Mouse (Mus musculus) midbrain, embryonic 14.5 days (tissue): ENCODE measurements around the gene BC051142. TPM values are rescaled to one million over a fixed set of nuclear protein-coding genes. Genes with fewer than 3 reads are reported as not detected.

Experiments used
- ATAC-seq: fragments of 200-750 bp; cut with Nextera tagmentation; 2 replicates; pipeline ENCODE4 v1.8.0; 2017; ENCODE audit warnings: moderate number of reproducible peaks, moderate library complexity; ENCODE audit not compliant: low FRiP score, low TSS enrichment
- DNase-seq: peaks from one replicate; pipeline ENCODE4 v3.0.0-alpha.2; 2015
- H3K27ac ChIP-seq: fragments of 300-500 bp; sonication (generic); replicated peaks from 2 replicates; pipeline ENCODE4 v1.5.1; 2014; ENCODE audit warnings: mild to moderate bottlenecking, low read depth, low read length, moderate library complexity
- H3K27me3 ChIP-seq: fragments of 300-500 bp; sonication (generic); 2 replicates; pipeline ENCODE4 v1.6.1; 2014; ENCODE audit warnings: low read length, control low read depth, mixed read lengths; ENCODE audit not compliant: control insufficient read depth, insufficient read depth
- H3K36me3 ChIP-seq: fragments of 300-500 bp; sonication (generic); 2 replicates; pipeline ENCODE4 v1.6.1; 2014; ENCODE audit warnings: low read length, control low read depth; ENCODE audit not compliant: control insufficient read depth, insufficient read depth
- H3K4me1 ChIP-seq: fragments of 300-500 bp; sonication (generic); 2 replicates; pipeline ENCODE4 v1.6.1; 2014; ENCODE audit warnings: mild to moderate bottlenecking, antibody characterized with exemption, low read length, control low read depth; ENCODE audit not compliant: control insufficient read depth, insufficient read depth
- H3K4me2 ChIP-seq: fragments of 300-500 bp; sonication (generic); 2 replicates; pipeline ENCODE4 v1.6.1; 2014; ENCODE audit warnings: mild to moderate bottlenecking, low read length, moderate library complexity
- H3K4me3 ChIP-seq: fragments of 300-500 bp; sonication (generic); replicated peaks from 2 replicates; pipeline ENCODE4 v1.5.1; 2014; ENCODE audit warnings: low read depth, low read length
- H3K9ac ChIP-seq: fragments of 300-500 bp; sonication (generic); replicated peaks from 2 replicates; pipeline ENCODE4 v1.6.1; 2014; ENCODE audit warnings: mild to moderate bottlenecking, low read length, moderate library complexity
- H3K9me3 ChIP-seq: fragments of 300-500 bp; sonication (generic); 2 replicates; pipeline ENCODE4 v1.6.1; 2016; ENCODE audit warnings: low read length, control low read depth, mixed read lengths; ENCODE audit not compliant: control insufficient read depth
- WGBS: fragments of 180-500 bp; shearing (Covaris S2); extraction: QIAGEN DNeasy Blood & Tissue Kit; methylation state at CpG from one replicate; pipeline ENCODE4 v1.1.7; 2014; 5-methylcytosine and 5-hydroxymethylcytosine counted together
- polyA plus RNA-seq: library from polyadenylated mRNA; unstranded; fragments of >200 nt; fragmentation: Nextera tagmentation; extraction: Ambion mirVana; gene quantifications from 2 replicates; pipeline ENCODE4 v1.2.1, GENCODE M21; 2014

Gene BC051142
- polyA plus RNA-seq, result 5.8 and 6.2 TPM in 2 replicates

DNA sequence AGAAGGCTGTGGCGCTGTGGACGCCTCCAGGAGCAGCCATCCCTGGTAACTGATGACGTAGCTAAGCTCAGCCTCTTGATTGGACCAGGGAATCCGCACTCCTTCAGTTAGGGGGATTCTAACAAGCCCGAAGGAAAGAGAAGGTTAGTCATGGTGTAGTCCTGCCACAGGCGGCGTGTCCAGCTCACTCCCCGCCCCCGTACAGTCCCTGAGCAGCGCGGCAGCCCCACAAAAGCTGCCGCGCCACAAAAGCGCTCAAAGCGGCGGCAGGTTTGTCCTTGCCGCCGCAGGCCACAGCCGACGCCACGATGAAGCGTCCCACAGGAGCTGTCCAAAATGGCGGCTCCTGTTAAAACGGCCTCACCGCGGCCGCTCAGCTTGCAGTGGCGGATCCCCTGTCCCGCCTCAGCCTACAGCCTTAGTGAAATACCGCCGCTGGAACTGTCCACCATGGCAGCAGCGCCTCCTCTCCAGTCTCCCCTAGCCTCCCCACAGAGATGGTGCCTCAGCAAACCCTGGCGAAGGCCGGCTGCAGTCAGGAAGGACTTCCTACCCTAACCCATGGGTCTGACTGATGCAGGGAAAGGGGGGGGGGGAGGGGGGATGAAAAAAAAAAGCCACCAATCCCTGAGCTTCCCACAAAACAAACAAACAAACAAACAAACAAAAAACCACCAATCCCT is at the start of gene BC051142:
Gene BC051142 (plus strand): TSS at position 110 of the 683 bp plus-strand sequence.
- Histone ChIP-seq H3K4me3 (peak within 1 kb of the TSS; percentile 58), H3K36me3 (no peaks in the 10 kb centered on the region), H3K27me3 (no peaks in the 10 kb centered on the region), H3K4me1 (no peaks in the 10 kb centered on the region), H3K4me2 (peak within 1 kb of the TSS; percentile 65), H3K27ac (peak within 1 kb of the TSS; percentile 99), H3K9me3 (no peaks in the 10 kb centered on the region), H3K9ac (peak within 1 kb of the TSS; percentile 87)
- peak; percentile 93 for DNase-seq
- 4% methylated on average over 34 of the region's 34 CpGs for WGBS
- ATAC-seq, result peak; percentile 96

DNA sequence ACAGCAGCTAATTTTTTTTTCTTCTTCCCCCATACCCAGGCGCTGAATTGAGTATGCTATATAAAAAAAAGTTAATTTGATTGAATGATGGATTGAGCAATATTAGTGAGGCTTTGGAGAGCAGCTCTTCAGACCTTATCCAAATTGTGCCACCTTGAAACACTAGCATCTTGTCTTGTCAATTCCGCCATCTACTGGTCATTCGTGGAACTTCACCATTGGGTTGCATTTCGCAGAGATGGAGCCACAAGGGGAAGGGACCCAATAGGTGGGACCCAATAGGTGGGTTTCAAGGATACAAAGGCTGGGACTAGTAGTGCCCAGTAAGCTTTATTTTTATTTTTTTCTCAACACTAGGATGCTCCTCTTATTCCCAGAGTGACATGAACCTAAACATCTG is 49.2 kb upstream of the BC051142 start:
- WGBS, result 4% methylated on average over 4 of the region's 4 CpGs
- ATAC-seq, result no peak

DNA sequence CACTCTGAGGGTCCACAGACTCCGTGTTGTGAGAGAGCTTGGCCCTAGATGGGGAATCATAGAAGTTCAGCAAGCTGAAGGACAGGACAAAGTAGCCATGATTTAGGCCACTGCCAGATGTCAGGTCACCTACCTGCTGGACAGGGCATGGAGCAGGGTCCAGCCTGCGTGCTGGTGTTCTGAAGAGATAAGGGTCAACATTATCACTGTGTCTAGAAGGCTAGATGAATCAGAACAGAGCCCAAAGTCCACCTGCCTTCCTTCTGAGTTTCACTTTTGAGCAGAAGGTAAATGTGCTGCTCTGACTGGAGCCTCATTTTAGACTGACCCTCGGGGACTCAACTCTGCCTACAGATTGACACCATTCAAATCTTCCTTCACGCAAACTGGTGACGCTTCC is 44.1 kb upstream of the BC051142 start, which contains the start of gene Btnl2:
Gene Btnl2 (plus strand): TSS at position 284 of the 400 bp plus-strand sequence.
- ATAC-seq (no peak), DNase-seq (no peak)
- H3K36me3 ChIP-seq, result no peaks in the 10 kb centered on the region
- no peak within 1 kb of the TSS for H3K4me3 ChIP-seq
- WGBS, result 83% methylated on average over 5 of the region's 5 CpGs
- H3K9me3 ChIP-seq, result no peaks in the 10 kb centered on the region
- H3K27me3 ChIP-seq, result no peaks in the 10 kb centered on the region
- no peak within 1 kb of the TSS for H3K9ac ChIP-seq
- H3K27ac ChIP-seq, result no peak within 1 kb of the TSS
- no peak within 1 kb of the TSS for H3K4me2 ChIP-seq
- no peaks in the 10 kb centered on the region for H3K4me1 ChIP-seq

More for the DNA sequence above, 49.2 kb upstream of the BC051142 start:
- Histone ChIP-seq H3K9me3 (no peaks in the 10 kb centered on the region), H3K4me3 (no peak overlapping the region), H3K27ac (no peak overlapping the region), H3K4me2 (no peak overlapping the region), H3K9ac (no peak overlapping the region), H3K4me1 (no peaks in the 10 kb centered on the region), H3K27me3 (no peaks in the 10 kb centered on the region), H3K36me3 (no peaks in the 10 kb centered on the region)
- peak; percentile 92 for DNase-seq

DNA sequence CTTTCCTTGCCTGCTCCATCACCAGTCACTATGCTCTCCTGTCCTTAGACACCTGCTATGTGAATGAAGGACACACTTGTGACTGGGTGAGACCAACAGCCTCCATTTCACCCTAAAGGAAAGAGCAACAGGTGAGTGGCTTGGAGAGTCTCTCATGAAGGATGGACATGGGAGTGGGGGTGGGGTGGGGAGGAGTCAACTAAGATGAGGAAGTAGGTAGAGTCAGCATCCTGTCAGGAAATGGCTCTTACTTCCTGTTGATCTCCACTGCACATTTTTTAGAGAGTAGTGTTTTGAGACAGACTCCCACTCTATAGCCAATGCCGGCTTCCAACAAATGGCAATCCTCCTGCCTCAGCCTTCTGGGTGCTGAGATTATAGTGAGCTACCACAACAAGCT is 43.7 kb upstream of the BC051142 start:
- no peaks in the 10 kb centered on the region for H3K4me1 ChIP-seq
- H3K4me3 ChIP-seq, result no peak overlapping the region
- ATAC-seq (no peak), DNase-seq (no peak)
- H3K27ac ChIP-seq, result no peak overlapping the region
- H3K4me2 ChIP-seq, result no peak overlapping the region
- H3K36me3 ChIP-seq, result no peaks in the 10 kb centered on the region
- 96% methylated on average over 1 of the region's 1 CpGs for WGBS
- no peaks in the 10 kb centered on the region for H3K27me3 ChIP-seq
- H3K9me3 ChIP-seq, result no peaks in the 10 kb centered on the region
- no peak overlapping the region for H3K9ac ChIP-seq

DNA sequence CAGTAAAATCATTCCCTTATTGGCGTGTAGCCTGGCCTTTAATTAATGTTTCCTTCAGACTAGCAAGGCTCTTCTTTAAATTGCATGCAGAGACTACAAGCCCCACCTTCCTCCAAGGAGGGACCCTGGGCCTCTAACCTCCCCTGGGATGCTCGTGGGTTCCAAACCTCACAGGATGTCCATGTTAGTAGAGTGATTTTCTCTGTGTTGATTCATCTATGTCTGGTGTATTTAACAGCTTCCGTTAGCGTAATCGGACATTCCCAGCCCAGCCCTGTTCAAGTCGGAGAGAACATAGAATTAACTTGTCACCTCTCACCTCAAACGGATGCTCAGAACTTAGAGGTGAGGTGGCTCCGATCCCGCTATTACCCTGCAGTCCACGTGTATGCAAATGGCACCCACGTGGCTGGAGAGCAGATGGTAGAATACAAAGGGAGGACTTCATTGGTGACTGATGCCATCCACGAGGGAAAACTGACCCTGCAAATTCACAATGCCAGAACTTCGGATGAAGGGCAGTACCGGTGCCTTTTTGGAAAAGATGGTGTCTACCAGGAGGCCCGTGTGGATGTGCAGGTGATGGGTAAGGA is 35.6 kb upstream of the BC051142 start:
- Histone ChIP-seq H3K27ac (no peak overlapping the region), H3K27me3 (no peaks in the 10 kb centered on the region), H3K9ac (no peak overlapping the region), H3K36me3 (no peaks in the 10 kb centered on the region), H3K9me3 (no peaks in the 10 kb centered on the region), H3K4me3 (no peak overlapping the region), H3K4me1 (no peaks in the 10 kb centered on the region), H3K4me2 (no peak overlapping the region)
- 83% methylated on average over 15 of the region's 15 CpGs for WGBS
- ATAC-seq, result no peak
- DNase-seq, result no peak

DNA sequence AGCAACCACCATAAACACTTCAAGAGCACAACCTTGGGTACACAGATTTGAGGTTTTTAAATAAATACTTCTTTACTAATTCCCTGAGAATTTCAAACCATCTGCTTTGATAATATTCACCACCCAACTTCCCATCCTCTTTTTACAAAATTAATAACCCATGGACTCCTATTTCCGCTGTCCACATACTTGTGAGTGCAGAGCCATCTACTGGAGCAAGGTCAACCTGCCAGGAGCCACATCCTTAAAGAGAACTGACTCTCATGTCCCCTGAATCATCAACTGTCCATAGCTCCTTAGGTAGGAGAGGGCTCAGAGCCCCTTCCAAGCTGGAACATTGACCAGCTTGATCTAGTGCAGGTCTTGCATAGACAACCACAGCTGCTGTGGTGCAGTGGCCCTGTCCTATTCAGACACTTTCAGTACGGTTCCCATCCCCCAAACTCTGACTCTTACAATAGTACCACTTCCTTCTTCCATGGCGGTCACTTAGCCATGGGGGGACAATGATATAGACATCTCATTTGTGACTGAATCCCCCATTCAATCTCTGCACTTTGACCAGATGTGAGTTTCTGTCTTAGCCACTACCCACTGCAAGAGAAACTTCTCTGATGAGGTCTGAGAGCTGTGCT is 34.8 kb upstream of the BC051142 start:
- Histone ChIP-seq H3K4me1 (no peaks in the 10 kb centered on the region), H3K27ac (no peak overlapping the region), H3K4me3 (no peak overlapping the region), H3K36me3 (no peaks in the 10 kb centered on the region), H3K4me2 (no peak overlapping the region), H3K9me3 (no peaks in the 10 kb centered on the region), H3K27me3 (no peaks in the 10 kb centered on the region), H3K9ac (no peak overlapping the region)
- ATAC-seq (no peak), DNase-seq (no peak)
- 78% methylated on average over 3 of the region's 3 CpGs for WGBS

DNA sequence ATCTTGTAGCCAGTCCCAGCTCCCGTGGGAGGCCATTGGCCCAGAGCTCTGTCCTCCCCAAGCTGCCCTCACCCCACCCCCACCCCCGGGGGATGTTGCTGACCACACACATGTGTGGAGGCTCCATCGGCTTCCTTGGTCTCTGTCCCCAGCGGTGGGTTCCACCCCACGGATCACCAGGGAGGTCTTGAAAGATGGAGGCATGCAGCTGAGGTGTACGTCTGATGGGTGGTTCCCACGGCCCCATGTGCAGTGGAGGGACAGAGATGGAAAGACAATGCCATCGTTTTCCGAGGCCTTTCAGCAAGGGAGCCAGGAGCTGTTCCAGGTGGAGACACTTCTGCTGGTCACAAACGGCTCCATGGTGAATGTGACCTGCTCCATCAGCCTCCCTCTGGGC is 33.6 kb upstream of the BC051142 start:
- Histone ChIP-seq H3K27me3 (no peaks in the 10 kb centered on the region), H3K9ac (no peak overlapping the region), H3K9me3 (no peaks in the 10 kb centered on the region), H3K27ac (no peak overlapping the region), H3K4me1 (no peaks in the 10 kb centered on the region), H3K4me3 (no peak overlapping the region), H3K4me2 (no peak overlapping the region), H3K36me3 (no peaks in the 10 kb centered on the region)
- no peak for ATAC-seq
- DNase-seq, result no peak
- WGBS, result 73% methylated on average over 10 of the region's 10 CpGs

DNA sequence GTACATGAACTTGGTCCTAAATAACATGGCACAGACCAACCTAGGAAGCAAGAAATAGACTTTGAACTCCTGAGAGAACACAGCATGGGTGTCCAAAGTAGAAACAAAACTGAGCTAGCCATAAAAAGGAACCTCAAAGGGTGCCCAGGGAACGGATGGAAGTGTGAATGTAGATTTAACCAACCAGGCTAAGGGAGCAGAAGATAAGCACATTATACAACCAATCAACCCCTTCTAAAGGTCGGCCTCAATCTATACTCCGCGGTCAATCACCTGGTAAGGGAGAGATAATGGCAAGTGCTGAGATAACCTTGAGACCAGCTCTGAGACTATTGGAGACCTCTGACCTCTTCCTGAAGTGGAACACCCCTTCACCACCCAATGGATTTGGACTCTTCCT is 28.1 kb upstream of the BC051142 start:
- Histone ChIP-seq H3K27me3 (no peaks in the 10 kb centered on the region), H3K4me3 (no peak overlapping the region), H3K4me2 (no peak overlapping the region), H3K27ac (no peak overlapping the region), H3K9me3 (no peaks in the 10 kb centered on the region), H3K36me3 (no peaks in the 10 kb centered on the region), H3K9ac (no peak overlapping the region), H3K4me1 (no peaks in the 10 kb centered on the region)
- whole genome bisulfite sequencing, result 88% methylated on average over 4 of the region's 4 CpGs
- ATAC-seq (no peak), DNase-seq (no peak)
